Mouse (Mus musculus) cortical plate, adult 2 months (tissue): ENCODE data around the gene Dera.

ENCODE experiments used
- CTCF ChIP-seq: fragments of 200-500 bp; IDR thresholded peaks from 2 replicates; pipeline ENCODE4 v1.5.1; 2011; ENCODE audit warnings: mild to moderate bottlenecking, control low read depth, low read length; ENCODE audit not compliant: insufficient read depth; ENCODE audit errors: extremely low read depth
- POLR2A ChIP-seq: fragments of 200-500 bp; IDR thresholded peaks from 2 replicates; pipeline ENCODE4 v1.6.1; 2011; ENCODE audit warnings: mild to moderate bottlenecking, low read length, control low read depth; ENCODE audit not compliant: insufficient read depth; ENCODE audit errors: extremely low read depth

GRCm38 (mm10) chr6:137740972-137741371 is 13.4 kb upstream of the Dera start:
- TF ChIP-seq CTCF = no peak
- TF ChIP-seq POLR2A = no peak
